Mouse (Mus musculus) retina, embryonic 14.5 days (tissue): ENCODE measurements around the gene Sectm1b.
"Not testable (repeated sequence)": the region's sequence is repeated elsewhere in the genome, so short reads cannot be mapped to it uniquely, and the experiment has no call there.

Experiments
- DNase-seq: peaks from one replicate; pipeline ENCODE4 v3.0.0-alpha.2; 2015; ENCODE audit warnings: low spot score

Gene Sectm1b

GRCm38 (mm10) chr11:121063379-121063778, at the start of gene Sectm1b:
Sectm1b (minus strand) TSS chr11:121063569.
- DNase-seq = no peak

- DNase-seq = no peak
Observed at GRCm38 (mm10) chr11:121112091-121112775, 48.9 kb upstream of the Sectm1b start.

GRCm38 (mm10) chr11:121111601-121112000, 48.2 kb upstream of the Sectm1b start:
- DNase-seq = no peak

GRCm38 (mm10) chr11:121111051-121111450, 47.7 kb upstream of the Sectm1b start:
- DNase-seq = no peak

GRCm38 (mm10) chr11:121109986-121110385, 46.6 kb upstream of the Sectm1b start:
- DNase-seq = peak; percentile 15

GRCm38 (mm10) chr11:121108061-121108460, 44.7 kb upstream of the Sectm1b start:
- DNase-seq = no peak

- not testable (repeated sequence) for DNase-seq
Observed at GRCm38 (mm10) chr11:121107242-121107641, 43.9 kb upstream of the Sectm1b start.

- DNase-seq = no peak
Observed at GRCm38 (mm10) chr11:121101124-121101805, 37.9 kb upstream of the Sectm1b start.

GRCm38 (mm10) chr11:121100692-121101091, 37.3 kb upstream of the Sectm1b start:
- no peak for DNase-seq

GRCm38 (mm10) chr11:121099762-121100161, 36.4 kb upstream of the Sectm1b start:
- no peak for DNase-seq

GRCm38 (mm10) chr11:121092606-121093585, 29.5 kb upstream of the Sectm1b start:
- DNase-seq = no peak

- DNase-seq = no peak
Observed at GRCm38 (mm10) chr11:121090943-121091342, 27.6 kb upstream of the Sectm1b start.

GRCm38 (mm10) chr11:121089756-121090546, 26.6 kb upstream of the Sectm1b start:
- DNase-seq = no peak

- no peak for DNase-seq
Observed at GRCm38 (mm10) chr11:121088997-121089396, 25.6 kb upstream of the Sectm1b start.

- no peak for DNase-seq
Observed at GRCm38 (mm10) chr11:121086296-121086695, 22.9 kb upstream of the Sectm1b start.

GRCm38 (mm10) chr11:121085181-121085580, 21.8 kb upstream of the Sectm1b start:
- DNase-seq = no peak

- no peak for DNase-seq
Observed at GRCm38 (mm10) chr11:121082857-121083500, 19.6 kb upstream of the Sectm1b start.

GRCm38 (mm10) chr11:121082250-121082649, 18.9 kb upstream of the Sectm1b start:
- no peak for DNase-seq

GRCm38 (mm10) chr11:121081120-121081519, 17.8 kb upstream of the Sectm1b start, which contains the start of gene Sectm1a:
Sectm1a (minus strand) TSS chr11:121081220.
- no peak for DNase-seq

GRCm38 (mm10) chr11:121080330-121080729, 17.0 kb upstream of the Sectm1b start:
- no peak for DNase-seq

- DNase-seq = no peak
Observed at GRCm38 (mm10) chr11:121075655-121076054, 12.3 kb upstream of the Sectm1b start.
